Mouse (Mus musculus) mouse trophoblast stem cell (cell line): ENCODE measurements around the gene Tff2.

Experiments used
- in situ Hi-C, 2 experiments: fragments of 300-500 bp; cut with MseI, MboI; formaldehyde crosslinking; loops; 2 replicates in 1 of 2; 3 replicates in 1 of 2; pipeline ENCODE4 v1.15.1; 2025

Gene Tff2

DNA sequence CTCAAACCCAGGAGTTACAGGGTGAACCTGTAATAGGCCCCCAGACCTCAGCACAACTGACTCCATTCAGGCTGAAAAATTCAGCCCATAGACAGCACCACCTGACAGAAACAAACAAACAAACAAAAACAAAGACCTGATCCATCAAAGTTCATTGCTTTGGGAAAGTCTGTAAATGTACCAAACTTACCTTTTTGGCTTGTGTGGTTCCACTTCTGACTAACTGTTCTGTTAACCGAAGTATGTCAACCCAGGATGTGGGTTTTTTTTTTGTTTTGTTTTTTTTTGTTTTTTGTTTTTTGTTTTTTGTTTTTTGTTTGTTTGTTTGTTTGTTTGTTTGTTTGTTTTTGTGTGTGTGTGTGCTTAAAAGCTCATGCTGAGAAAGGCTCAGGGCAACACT lies 7.3 kb downstream of the Tff2 start:
- in situ Hi-C loops = loop anchor here (10.0 to 25.0 kb wide), 2 partner anchors 48 to 100 kb away; no protein-coding TSS in a partner anchor

DNA sequence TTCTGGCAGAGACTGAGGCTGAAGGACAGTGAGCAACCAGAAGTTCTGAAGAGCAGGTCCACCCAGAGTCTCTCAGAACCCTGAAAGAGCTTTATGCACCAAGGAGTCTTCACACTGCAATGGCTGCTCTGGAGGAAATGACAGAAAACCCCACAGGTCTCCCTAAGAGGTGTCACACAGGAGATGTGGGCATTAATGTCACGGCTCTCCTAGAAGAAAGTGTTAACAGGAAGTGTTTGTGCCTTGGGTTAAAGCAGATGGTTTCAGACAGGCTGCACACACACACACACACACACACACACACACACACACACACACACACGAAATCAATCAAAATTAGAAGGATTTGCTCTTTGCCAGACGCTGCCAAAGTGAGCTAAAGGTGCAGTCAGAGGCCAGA lies 7.8 kb downstream of the Tff2 start:
- in situ Hi-C loops = loop anchor here (10.0 to 25.0 kb wide), 2 partner anchors 49 to 101 kb away; no protein-coding TSS in a partner anchor

DNA sequence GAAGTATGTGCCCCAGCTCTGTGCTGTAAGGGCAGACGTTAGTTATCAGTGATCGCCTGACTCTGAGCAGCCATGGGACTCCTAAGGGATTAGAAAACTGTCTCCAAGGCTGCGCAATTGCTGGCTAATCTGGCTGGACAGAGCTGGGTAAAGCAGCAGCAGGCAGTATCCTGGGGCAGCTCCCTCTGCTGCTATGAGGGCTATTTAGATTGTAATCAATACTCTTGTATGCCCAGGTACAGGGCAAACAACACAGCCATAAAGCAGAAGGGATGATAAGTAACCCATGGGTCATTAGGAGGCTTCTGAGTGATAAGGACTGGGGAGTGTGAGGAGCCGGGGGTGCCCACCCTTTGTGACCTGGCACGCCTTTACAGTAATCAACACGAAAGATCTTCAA lies 9.2 kb downstream of the Tff2 start:
- in situ Hi-C loops = loop anchor here (10.0 to 25.0 kb wide), 2 partner anchors 50 to 102 kb away; no protein-coding TSS in a partner anchor

DNA sequence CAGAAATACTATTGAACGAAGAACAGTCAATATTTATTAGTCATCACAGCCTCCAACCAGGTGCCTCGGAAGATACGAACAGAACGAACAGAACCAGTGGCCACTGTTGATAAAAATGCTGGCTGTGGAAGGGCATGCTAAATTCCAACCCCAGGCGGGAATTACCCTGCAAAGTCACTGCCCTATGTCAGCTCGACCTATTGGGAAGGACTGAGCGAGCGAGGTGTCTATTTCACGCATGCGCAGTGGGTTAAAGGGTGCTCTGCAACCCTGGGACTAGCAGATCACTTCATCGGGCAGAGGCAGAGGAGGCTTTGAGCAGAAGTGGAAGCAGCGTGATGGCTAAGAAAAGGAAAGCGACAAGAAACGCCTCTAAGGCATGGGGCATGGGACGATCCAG lies 10.3 kb downstream of the Tff2 start:
- in situ Hi-C loops = loop anchor here (10.0 to 25.0 kb wide), 2 partner anchors 51 to 104 kb away; no protein-coding TSS in a partner anchor

DNA sequence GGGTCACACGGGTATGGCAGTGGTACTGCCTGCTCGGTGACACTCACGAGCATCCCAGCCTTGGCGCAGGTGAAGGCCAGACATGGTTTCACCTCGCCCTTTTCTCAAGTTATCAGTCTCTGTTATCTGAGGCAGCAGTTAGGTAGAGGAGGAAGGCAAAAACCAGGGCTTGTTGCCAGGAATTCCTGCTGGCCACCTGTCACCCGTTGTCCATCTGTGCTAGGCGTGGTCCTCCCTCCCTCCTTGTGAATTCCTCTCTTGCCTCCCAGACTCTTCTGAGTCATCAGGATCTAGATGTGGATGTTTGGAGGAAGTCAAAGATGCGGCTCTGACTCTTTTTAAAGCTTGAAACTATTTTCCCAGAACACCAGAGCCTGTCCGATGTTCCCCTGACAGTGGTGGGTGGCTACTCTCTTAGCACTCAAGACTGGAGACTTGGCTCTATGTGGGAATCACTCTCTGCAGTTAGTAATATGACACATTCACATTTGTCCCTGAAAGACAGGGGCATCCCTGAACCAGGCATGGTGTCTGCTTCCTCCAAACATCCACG lies 12.7 kb downstream of the Tff2 start:
- in situ Hi-C loops = loop anchor here (10.0 to 25.0 kb wide), 2 partner anchors 53 to 106 kb away; no protein-coding TSS in a partner anchor

DNA sequence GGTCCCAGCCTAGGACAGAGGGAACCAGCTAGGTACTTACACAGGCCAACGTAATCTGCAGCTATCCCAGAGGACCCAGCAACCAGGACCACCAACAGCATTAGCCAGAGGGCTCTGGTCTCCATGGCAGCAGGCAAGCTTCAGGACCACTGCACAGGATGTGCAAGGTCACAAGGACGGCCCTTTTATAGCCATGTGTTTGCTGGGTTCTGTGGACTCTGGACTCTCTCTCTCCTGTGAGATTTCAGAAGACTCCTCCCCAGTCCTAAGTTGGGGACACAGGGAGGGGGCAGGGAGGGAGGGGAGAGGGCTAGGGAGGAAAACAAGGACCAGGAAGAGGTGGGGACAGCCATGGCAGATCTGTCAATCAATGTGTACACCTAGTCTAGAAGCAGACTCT lies 14.6 kb downstream of the Tff2 start, which contains the start of gene Tff3:
TSS of gene Tff3 (minus strand) at position 195 of the 400 bp plus-strand sequence.
- in situ Hi-C loops = loop anchor here in 1 of 2 experiments (25.0 kb wide), 1 partner anchor 108 kb away; no protein-coding TSS in a partner anchor

DNA sequence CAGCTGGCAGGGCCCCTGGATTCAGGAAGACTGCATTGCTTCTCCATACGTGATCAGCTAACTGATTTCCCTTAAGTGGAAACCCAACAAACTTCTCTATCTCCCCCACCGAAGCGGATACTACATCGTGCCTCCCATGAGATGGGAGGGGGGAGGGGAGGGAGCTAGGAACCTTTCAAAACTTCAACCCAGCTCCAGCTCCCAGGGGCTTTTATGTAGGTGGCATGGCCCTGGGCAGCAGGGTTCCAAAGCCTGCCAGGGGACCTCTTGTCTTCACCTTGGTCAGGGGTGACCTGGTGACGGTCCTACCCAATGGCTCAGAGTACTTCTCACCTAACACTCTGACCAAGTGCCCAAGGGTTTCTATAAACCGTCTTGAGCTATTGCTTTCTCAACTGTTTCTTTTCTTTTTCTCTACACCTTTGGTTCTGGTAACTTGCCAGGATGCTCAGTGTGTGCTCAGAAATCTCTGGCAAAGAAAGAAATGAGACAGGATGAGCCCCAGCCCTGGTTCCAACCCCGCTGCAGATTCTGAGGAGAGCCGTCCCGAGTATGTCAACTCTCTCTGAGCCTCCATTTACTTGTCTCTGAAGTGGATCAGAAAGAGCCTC lies 15.3 kb downstream of the Tff2 start:
- in situ Hi-C loops = loop anchor here in 1 of 2 experiments (25.0 kb wide), 1 partner anchor 108 kb away; no protein-coding TSS in a partner anchor

DNA sequence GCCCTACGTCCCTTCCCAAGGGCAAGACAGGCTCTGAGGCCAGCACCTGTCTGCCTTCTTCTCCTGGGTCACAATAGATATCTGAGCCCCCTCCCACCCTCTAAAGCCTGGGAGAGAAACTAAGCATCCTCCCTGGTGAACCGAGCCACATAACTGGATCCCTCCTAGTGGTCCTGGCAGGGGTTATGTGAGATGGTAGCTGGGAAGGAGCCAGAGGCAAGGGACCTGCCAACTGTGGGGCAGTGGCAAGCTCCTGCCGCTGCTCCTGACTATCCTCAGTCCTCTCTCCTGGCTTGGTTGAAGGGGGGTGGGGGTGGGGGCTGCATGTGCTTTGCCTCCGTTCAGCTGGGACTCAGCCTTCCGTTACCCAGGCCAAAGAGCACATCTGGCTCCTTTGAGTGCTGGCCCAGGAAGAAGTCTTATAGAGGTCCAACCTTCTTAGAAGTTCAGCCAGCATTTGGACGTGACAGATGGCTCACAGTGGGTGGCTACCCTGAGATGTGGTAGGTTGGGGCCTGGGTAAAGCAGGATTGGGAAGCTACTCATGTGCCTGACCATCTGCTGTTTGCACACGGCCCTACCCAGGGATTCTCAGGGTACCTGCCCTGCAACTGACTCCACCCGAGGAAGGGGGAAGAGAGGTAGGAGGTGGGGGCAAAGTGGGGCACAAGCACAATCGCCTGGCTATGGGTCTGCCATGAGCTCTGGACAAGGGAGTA lies 18.4 kb downstream of the Tff2 start:
- in situ Hi-C loops = loop anchor here in 1 of 2 experiments (25.0 kb wide), 1 partner anchor 112 kb away; no protein-coding TSS in a partner anchor

DNA sequence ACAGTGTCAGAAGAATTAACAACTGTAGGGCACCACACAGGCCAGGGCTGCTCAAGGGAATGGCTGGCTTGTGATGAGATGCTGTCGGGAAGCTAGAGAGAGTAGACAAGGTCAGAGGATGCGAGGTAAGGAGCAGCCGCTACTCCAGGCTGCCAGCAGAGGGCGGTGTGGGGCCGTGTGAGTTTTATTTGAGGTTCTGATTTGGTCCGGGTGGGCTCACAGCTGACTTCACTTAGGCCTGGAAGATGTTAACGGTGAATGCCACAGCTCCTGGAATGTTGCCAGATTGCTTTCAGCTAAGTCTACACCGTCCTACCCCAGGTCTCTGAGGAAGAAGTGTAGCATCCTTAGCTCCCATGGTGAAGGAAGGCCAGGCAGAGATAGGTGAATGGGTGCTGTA lies 22.1 kb downstream of the Tff2 start:
- in situ Hi-C loops = no loop called here

DNA sequence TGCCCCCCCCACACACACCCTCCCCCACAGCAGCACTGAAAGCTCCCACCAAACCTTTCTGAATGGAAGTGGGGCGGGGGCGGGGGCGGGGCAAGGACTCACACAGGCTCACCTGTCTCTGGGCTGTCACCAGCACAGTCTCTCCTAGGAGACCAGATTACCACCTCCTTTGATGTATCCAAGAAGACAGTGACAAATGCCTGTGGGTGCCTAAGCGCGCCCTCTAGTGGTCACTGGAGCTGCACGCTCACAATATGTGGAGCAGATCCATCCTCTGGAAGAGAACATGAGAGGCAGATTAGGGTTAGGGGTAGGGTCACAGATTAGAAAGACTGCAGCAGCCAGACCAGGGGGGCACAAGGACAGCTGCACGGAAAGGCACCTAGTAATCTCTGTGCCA lies 24.7 kb downstream of the Tff2 start:
- in situ Hi-C loops = loop anchor here (5.0 kb wide), 2 partner anchors 97 to 102 kb away; no protein-coding TSS in a partner anchor

DNA sequence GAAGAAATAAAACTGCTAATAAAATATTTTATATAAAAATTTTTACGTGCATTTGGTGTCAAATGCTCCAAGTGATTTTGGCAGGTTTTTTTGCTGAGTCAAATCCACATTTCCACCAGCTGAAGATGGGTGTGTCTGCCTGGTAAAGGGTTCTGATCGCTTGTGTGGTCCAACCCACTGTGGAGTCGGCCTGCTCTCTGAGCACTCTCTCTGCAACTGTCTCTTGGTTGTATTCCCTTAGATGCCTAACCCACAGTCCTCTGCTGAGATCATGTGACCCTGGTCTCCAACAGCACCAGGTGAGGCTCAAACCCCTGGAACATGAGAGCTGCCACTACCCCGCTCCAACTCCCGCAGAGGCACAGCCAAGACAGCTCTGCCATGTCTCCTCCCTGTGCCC lies 26.1 kb downstream of the Tff2 start:
- in situ Hi-C loops = loop anchor here (5.0 kb wide), 2 partner anchors 96 to 101 kb away; no protein-coding TSS in a partner anchor

DNA sequence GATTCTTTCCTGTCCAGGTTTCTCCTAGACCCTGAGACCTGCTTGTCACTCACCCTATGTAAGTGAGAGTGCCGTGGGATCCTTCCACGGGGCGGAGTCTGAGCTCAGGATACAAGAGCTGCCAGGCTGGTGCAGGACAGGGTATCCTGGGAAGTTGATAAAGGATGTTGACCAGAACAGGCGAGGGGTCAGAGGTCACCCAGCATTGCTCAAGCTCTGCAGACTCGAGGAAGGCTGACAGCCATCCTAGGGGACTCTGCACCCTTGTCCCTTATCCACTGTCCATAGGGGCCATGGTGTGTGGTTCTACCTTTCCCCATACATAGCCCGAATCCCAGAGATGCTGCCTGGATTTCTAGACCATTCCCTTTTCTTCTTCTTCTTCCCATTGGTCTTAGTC lies 28.0 kb downstream of the Tff2 start:
- in situ Hi-C loops = loop anchor here (5.0 kb wide), 2 partner anchors 94 to 99 kb away; no protein-coding TSS in a partner anchor

DNA sequence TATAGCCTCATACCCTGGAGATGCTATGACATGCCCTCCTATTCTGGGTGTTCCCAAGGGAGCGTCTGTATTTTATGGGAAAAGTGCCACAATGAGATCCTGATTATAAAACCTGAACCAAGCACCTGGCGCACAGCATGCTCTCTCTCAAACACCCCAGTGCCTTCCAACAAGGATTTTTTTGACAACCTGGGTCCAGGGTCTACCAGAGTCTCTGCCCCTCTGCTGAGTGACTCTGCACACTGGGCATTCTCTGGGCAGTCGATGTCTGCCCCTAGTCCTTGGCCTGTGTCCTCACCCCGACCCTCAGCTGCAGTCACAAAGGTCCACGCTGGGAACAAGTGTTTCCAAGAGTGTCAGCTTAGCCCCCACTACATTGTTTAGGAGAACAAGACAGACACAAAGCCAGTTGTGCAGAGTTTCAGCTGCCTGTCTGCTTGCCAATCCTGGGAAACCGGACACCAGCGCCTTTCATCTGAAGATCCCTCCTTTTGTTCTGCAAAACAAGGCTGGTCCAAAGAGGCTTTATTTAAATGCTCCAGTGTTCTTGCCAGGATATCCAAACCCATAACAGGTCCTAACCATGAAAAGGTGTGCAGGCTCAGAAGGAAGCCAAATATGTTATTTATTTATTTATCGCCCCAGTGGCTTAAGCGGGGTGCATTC lies 30.8 kb downstream of the Tff2 start:
- in situ Hi-C loops = no loop called here

DNA sequence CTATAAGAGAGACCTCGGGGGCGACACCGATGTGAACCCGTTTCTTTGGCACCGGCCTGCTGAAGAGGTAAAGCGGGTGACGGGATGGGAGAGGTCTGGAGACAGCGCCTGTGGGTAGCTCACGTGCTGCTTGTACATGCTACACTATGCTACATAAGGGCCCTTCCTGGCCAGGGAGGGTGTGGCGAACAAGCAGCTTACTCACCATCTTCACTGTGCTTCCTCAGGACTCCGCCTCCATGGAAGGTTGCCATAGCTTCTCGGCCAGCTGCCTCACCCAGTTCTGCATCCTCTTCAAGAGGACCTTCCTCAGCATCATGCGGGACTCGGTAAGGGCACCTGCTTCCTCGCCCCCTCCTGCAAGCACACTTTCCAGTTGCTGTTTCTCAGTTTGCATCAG lies 35.7 kb downstream of the Tff2 start:
- in situ Hi-C loops = no loop called here

DNA sequence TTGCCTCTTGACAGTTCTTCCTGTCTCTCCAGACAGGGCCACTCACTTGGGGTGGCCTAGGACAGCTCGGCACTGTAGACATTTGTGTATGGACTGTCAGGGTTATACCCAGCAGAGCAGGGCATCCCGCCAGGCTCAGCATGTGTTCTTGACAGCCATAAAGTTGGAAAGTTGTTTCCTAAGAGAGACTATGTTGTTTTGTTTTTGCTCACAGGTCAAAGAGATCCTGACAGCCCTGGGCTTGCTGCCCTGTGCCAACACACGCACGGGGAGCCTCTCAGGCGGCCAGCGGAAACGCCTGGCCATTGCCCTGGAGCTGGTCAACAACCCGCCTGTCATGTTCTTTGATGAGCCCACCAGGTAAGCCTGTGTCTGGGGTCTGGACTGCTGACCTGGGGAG lies 40.3 kb downstream of the Tff2 start:
- in situ Hi-C loops = no loop called here

DNA sequence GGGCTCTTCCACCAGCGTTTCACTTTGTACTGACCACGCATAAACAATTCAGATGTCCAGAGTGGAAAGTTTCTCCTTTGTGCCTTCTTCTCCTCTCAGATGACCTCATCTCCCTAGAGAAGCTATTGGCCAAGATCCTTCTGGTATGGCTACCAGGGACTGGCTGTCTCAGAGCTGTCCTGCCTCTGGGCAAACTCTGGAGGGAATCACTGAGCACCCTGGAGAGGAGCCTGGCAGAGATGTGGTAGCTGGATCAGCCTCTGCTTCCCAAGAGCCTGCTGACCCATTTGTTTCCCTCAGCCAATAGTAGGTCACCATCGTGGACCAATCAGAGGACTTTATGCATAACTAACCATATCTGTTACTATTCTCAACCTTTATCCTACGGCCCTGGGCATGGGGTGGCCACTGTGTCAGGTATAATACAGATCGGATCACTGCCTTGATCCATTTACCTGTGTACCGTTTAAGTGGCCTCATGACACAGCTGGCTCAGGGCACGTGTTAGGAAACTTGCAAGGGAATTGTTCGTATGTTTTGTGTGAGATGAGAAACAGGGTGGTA lies 41.0 kb downstream of the Tff2 start:
- in situ Hi-C loops = no loop called here

DNA sequence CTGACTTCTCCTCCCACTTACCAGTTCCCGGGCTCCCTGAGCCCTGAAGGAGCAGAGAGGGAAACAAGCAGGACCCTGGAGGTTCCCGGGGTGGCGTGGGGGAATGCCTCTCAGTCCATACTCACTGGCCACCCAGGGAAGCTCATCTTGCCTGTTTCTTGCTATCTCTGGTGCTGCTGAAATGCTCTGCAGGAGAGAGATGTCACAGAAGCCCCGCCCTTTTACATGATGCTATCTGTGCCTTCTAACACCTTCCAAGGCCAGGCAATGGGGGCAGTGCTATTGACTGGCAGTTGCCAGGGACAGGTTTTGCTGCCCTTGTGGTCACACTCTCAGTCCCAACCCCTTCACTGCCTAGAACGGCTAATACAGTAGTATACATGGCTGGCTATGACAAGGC lies 45.3 kb downstream of the Tff2 start:
- in situ Hi-C loops = no loop called here

DNA sequence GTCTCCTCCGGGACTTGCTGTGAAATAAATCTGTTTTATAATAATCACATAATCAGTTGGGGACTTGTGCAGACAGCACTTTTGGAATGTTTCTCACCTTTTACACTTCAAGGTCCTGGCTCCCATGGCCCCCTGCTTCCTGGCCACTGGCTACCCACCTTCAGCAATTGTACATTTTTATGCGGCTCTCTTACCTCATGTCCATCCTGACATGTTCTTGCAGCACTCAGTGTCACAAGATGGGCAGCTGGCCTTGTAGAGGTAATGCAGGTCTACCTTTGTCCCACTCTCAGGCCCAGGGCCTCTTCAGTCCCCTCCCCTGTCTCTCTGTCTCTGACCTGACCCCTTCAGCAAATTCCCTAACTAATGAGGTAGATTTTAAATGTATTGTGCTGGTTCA lies 47.2 kb downstream of the Tff2 start:
- in situ Hi-C loops = no loop called here

DNA sequence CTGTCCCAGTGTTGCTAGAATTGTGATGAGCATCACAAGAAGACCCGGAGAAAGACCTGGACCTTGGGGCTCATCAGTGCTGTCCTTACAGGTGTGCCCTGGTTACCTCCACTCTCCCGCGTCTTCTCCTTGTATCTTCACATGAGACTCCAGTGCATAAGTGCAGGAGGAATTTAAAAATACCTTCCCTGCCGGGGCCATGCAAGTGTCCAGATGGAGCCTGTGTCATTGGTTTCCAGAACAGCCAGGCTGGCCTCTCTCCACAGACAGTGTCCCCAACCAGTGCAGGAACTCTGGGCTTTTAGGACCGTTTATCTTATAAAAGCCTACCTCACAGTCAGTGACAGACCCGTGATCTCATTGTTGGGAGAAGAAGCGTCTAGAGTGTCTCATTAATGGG lies 48.5 kb downstream of the Tff2 start:
- in situ Hi-C loops = no loop called here

DNA sequence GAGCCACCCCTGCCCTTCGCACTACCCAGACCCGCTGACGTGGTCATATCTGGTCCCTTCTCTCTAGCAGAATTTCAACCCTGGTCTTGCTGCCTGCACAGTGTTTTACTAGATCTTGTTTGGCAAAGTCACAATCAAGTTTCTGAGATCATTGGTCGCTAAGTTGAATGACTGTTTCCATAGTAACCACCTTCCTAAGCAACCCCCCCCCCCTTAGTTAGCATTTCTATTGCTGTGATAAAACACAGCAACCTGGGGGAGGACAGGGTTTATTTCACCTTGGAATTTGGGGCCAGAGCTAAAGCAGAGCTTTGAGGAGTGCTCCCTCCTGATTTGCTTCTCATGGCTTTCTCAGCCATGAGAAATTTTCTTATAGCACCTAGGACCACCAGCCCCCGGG lies 49.3 kb downstream of the Tff2 start:
- in situ Hi-C loops = no loop called here
